ENCODE assay signal across 8 mouse cellular contexts in the genomic region with DNA sequence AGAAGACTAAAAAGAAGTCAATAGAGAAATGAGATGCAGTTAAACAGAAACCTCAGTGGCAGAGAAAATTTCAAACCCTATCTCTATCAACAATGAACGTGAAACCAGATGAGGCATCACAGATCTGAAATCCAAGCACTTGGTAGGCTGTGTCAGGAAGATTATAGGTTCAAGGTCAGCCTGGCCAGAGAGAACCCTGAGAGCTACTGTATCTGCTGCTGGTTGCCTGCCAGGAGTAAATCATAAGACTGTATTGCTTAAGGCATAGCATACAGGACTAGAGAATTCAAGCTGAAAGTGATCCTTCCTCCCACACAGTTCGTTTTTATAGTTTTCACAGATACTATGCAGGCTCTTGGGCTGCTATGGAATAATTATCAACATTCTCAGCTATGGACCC.
"Had no signal": no experiment of that assay in that cellular context is flagged by ENCODE, and none has a peak within 500 bp of the region (broad histone marks: within the 10 kb centered on the region; RNA-seq: fewer than 3 reads in every experiment).

No protein-coding gene starts in this region.

- DNase-seq: kidney, adult 8-10 months; kidney, postnatal 10 days; kidney, postnatal 36 days; layer of hippocampus, postnatal 36 days; liver, embryonic 13.5 days; lung, adult 2 months; lung, postnatal 36 days; thymus, postnatal 25 days had no signal
